Mouse (Mus musculus): Measurements from ENCODE around the gene Pdzd2. TPM values are rescaled to one million over a fixed set of nuclear protein-coding genes. Genes with fewer than 3 reads are reported as not detected.

The Pdzd2 gene
- polyA plus RNA-seq, 1 experiment: 125 TPM

GRCm38 (mm10) chr15:12638370-12639030 lies 101.2 kb downstream of the Pdzd2 start:
- Histone ChIP-seq H3K4me1 (ENCODE audit: control insufficient read depth, insufficient read depth, low read length) (no peaks in the 10 kb centered on the region), H3K4me3 (replicated peaks; ENCODE audit: extremely low read depth, low read depth, low read length) (no peak overlapping the region)
- no peak for TF ChIP-seq CTCF (IDR thresholded peaks at IDR 0.05; ENCODE audit: insufficient read depth, low read length)
- no peak for TF ChIP-seq POLR2A (IDR thresholded peaks at IDR 0.05; ENCODE audit: borderline replicate concordance, extremely low read depth, low read depth, low read length)
- DNase-seq: no peak
- 87% methylated on average over 14 of the region's 14 CpGs for WGBS

GRCm38 (mm10) chr15:12637511-12637910 lies 102.2 kb downstream of the Pdzd2 start:
- Histone ChIP-seq H3K4me3 (replicated peaks; ENCODE audit: extremely low read depth, low read depth, low read length) (no peak overlapping the region), H3K4me1 (ENCODE audit: control insufficient read depth, insufficient read depth, low read length) (no peaks in the 10 kb centered on the region)
- no peak for TF ChIP-seq POLR2A (IDR thresholded peaks at IDR 0.05; ENCODE audit: borderline replicate concordance, extremely low read depth, low read depth, low read length)
- TF ChIP-seq CTCF (IDR thresholded peaks at IDR 0.05; ENCODE audit: insufficient read depth, low read length): no peak
- DNase-seq: no peak
- 91% methylated on average over 8 of the region's 8 CpGs for WGBS

- Histone ChIP-seq H3K4me3 (replicated peaks; ENCODE audit: extremely low read depth, low read depth, low read length) (no peak overlapping the region), H3K4me1 (ENCODE audit: control insufficient read depth, insufficient read depth, low read length) (no peaks in the 10 kb centered on the region)
- DNase-seq: no peak
- 82% methylated on average over 5 of the region's 5 CpGs for WGBS
- TF ChIP-seq POLR2A (IDR thresholded peaks at IDR 0.05; ENCODE audit: borderline replicate concordance, extremely low read depth, low read depth, low read length) (no peak), CTCF (IDR thresholded peaks at IDR 0.05; ENCODE audit: insufficient read depth, low read length) (no peak)
Observed at GRCm38 (mm10) chr15:12636386-12636785, 103.3 kb downstream of the Pdzd2 start.

- H3K4me3 ChIP-seq (replicated peaks; ENCODE audit: extremely low read depth, low read depth, low read length): no peak overlapping the region
- WGBS: 95% methylated on average over 8 of the region's 8 CpGs
- TF ChIP-seq POLR2A (IDR thresholded peaks at IDR 0.05; ENCODE audit: borderline replicate concordance, extremely low read depth, low read depth, low read length) (no peak), CTCF (IDR thresholded peaks at IDR 0.05; ENCODE audit: insufficient read depth, low read length) (no peak)
- H3K4me1 ChIP-seq (ENCODE audit: control insufficient read depth, insufficient read depth, low read length): no peaks in the 10 kb centered on the region
- DNase-seq: no peak
Observed at GRCm38 (mm10) chr15:12634921-12635320, 104.8 kb downstream of the Pdzd2 start.

DNA sequence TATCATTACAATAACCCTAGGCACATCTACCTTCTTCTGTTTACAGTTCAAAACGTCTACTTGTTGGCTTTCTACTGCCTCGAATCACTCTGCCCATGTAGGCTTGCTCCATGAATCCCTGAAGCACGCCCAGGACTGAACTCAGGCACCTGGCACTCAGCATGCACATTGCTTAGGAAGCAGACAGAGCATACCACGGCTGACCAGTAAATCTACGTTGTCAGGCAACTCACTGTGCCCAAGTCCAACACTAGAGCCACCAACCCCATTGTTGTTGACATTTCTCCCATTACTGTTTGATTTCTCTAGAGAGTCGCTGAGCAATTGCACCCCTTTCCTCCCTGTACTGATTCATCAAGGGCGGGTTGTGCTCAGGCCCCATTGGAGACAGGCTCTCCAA lies 110.6 kb downstream of the Pdzd2 start:
- WGBS: 60% methylated on average over 7 of the region's 7 CpGs
- DNase-seq: no peak
- no peaks in the 10 kb centered on the region for H3K4me1 ChIP-seq (ENCODE audit: control insufficient read depth, insufficient read depth, low read length)
- no peak overlapping the region for H3K4me3 ChIP-seq (replicated peaks; ENCODE audit: extremely low read depth, low read depth, low read length)
- TF ChIP-seq POLR2A (IDR thresholded peaks at IDR 0.05; ENCODE audit: borderline replicate concordance, extremely low read depth, low read depth, low read length) (no peak), CTCF (IDR thresholded peaks at IDR 0.05; ENCODE audit: insufficient read depth, low read length) (no peak)

DNA sequence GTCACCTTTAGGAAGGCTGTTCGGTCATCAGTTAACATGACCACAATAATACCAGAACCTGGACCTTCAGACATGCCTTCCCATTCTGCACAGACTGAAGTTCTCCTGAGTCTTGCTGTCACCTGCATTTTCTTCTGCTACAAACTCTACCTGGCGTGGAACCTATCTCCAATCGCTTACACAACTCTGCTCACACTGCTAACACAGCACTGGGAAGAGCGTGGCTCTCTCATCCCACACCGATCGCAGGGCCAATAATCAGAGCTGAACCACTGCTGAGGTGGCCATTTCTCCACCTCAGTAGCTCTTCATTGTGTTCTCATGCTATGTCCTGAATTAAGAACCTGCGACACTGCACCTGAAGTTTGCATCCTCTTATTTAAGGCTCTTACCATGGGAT lies 111.3 kb downstream of the Pdzd2 start:
- H3K4me3 ChIP-seq (replicated peaks; ENCODE audit: extremely low read depth, low read depth, low read length): no peak overlapping the region
- 93% methylated on average over 7 of the region's 7 CpGs for WGBS
- DNase-seq: no peak
- no peaks in the 10 kb centered on the region for H3K4me1 ChIP-seq (ENCODE audit: control insufficient read depth, insufficient read depth, low read length)
- TF ChIP-seq POLR2A (IDR thresholded peaks at IDR 0.05; ENCODE audit: borderline replicate concordance, extremely low read depth, low read depth, low read length) (no peak), CTCF (IDR thresholded peaks at IDR 0.05; ENCODE audit: insufficient read depth, low read length) (no peak)

GRCm38 (mm10) chr15:12626930-12627329 lies 112.8 kb downstream of the Pdzd2 start:
- DNase-seq: no peak
- Histone ChIP-seq H3K4me3 (replicated peaks; ENCODE audit: extremely low read depth, low read depth, low read length) (no peak overlapping the region), H3K4me1 (ENCODE audit: control insufficient read depth, insufficient read depth, low read length) (no peaks in the 10 kb centered on the region)
- WGBS: 81% methylated on average over 9 of the region's 9 CpGs
- no peak for TF ChIP-seq CTCF (IDR thresholded peaks at IDR 0.05; ENCODE audit: insufficient read depth, low read length)
- TF ChIP-seq POLR2A (IDR thresholded peaks at IDR 0.05; ENCODE audit: borderline replicate concordance, extremely low read depth, low read depth, low read length): no peak

DNA sequence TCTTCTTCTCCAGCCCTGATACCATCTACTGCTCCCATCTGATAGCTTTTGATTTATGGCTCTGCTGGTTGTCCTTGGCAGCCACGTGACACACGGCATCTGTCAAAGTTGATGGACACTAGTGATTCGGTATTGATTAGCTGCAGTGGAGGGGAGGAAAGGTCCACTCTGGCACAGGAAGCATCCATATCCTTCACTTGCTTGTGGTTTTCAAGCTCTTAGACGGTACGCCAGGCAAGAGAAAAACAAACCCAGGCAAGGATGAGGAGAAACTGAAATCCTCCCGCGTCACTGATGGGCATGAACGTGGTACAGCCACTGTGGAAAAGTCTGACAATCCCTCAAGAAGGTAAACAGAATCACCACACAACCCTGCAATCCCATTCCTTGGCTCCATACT lies 113.6 kb downstream of the Pdzd2 start:
- WGBS: 55% methylated on average over 8 of the region's 8 CpGs
- DNase-seq: no peak
- TF ChIP-seq CTCF (IDR thresholded peaks at IDR 0.05; ENCODE audit: insufficient read depth, low read length) (no peak), POLR2A (IDR thresholded peaks at IDR 0.05; ENCODE audit: borderline replicate concordance, extremely low read depth, low read depth, low read length) (no peak)
- no peaks in the 10 kb centered on the region for H3K4me1 ChIP-seq (ENCODE audit: control insufficient read depth, insufficient read depth, low read length)
- no peak overlapping the region for H3K4me3 ChIP-seq (replicated peaks; ENCODE audit: extremely low read depth, low read depth, low read length)

DNA sequence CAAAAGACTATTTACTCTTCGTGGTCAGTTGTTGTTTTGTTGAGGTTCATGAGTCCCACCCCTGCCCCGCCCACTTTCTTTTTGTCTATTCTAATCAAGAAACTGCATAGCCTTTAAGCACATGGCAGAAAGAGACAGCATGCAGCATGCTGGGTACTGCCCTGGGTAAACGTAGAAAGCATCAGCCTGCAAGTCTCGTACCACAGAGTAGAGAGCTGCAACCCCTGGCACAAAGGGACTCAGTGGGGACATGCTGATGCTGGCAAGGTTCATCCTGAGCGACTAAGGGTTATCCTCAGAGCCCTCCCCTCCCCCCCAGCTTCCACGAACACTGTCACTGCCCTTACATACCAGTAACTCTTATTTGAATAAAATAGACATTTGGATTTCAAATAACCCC lies 114.2 kb downstream of the Pdzd2 start:
- Histone ChIP-seq H3K4me3 (replicated peaks; ENCODE audit: extremely low read depth, low read depth, low read length) (no peak overlapping the region), H3K4me1 (ENCODE audit: control insufficient read depth, insufficient read depth, low read length) (no peaks in the 10 kb centered on the region)
- no peak for DNase-seq
- TF ChIP-seq CTCF (IDR thresholded peaks at IDR 0.05; ENCODE audit: insufficient read depth, low read length) (no peak), POLR2A (IDR thresholded peaks at IDR 0.05; ENCODE audit: borderline replicate concordance, extremely low read depth, low read depth, low read length) (no peak)
- WGBS: 58% methylated on average over 6 of the region's 6 CpGs

GRCm38 (mm10) chr15:12623521-12623920 lies 116.2 kb downstream of the Pdzd2 start:
- Histone ChIP-seq H3K4me1 (ENCODE audit: control insufficient read depth, insufficient read depth, low read length) (no peaks in the 10 kb centered on the region), H3K4me3 (replicated peaks; ENCODE audit: extremely low read depth, low read depth, low read length) (no peak overlapping the region)
- 97% methylated on average over 4 of the region's 4 CpGs for WGBS
- TF ChIP-seq CTCF (IDR thresholded peaks at IDR 0.05; ENCODE audit: insufficient read depth, low read length) (no peak), POLR2A (IDR thresholded peaks at IDR 0.05; ENCODE audit: borderline replicate concordance, extremely low read depth, low read depth, low read length) (no peak)
- no peak for DNase-seq

All from lung, adult 2 months (tissue).